Mouse (Mus musculus) layer of hippocampus, postnatal 25 days (tissue): ENCODE measurements at regions not wholly inside any gene's neighbourhood (a gene's known extent, or its start where the extent isn't known, plus 50 kb on each side); places are given as distances from the start of the nearest gene placed in this dataset.

Source experiments
- DNase-seq, 2 experiments: peaks; one replicate each; pipeline ENCODE4 v3.0.0; 2022; ENCODE audit warnings: mixed read lengths in 2 of 2, low spot score in 1 of 2; ENCODE audit errors: extremely low spot score in 1 of 2

DNA sequence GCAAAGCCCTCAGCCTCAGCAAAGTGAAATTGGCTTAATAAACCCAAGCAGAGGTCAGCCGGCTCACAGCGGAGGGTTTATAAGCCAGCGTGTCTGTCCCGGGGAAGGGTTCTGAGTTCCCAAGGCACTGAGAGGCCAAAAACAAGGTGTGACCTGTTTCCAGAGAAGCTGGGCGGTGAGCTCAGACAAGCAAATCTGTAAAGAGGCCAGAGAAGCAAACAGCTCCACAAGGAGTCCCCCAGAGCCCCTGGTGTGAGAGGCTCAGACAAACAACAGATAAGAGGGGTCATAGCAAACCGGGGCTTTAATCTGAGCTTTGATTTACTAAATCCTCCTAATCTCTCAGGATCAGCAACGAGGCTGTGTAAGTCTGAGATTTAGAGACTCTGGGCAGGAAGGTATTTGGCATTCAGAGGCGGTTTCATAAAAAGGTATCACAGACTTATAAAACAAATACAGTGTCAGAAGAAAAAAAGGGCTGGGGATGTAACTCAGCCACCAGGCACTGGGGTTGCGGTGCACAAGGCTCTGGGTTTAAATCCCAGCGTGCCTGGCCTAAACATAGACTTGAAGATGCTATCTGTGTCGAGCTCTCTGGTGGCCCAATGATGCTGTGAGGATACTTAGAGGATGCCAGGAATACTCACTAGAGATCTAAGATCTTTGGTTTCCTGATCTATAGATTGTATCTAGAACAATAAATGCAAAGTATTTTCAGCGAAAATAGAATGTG is 67.8 kb upstream of the Glrp1 start:
- no peak for DNase-seq

- DNase-seq, result no peak
Measured at GRCm38 (mm10) chr1:88575917-88576669, 66.2 kb upstream of the Glrp1 start.

DNA sequence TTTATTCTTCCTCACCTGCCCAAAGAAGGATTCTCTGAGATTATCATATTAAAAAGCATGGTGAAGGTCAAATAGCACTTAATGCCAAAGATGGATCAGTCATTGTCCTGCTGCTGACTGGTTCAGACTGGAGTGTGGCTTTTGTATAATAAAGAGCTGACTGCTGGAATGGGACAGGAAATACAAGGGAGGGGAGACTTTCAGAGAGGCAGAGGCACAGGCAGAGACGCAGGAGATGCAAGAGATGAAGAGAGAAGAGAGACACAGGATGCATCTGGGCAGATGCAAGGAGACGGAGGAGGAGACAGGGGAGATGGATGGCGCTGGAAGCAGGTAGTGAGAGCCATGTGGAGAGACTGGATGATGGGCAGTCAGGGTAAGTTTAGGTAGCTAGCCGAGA is 65.4 kb upstream of the Glrp1 start:
- no peak for DNase-seq

GRCm38 (mm10) chr1:88572161-88572560 is 62.3 kb upstream of the Glrp1 start:
- no peak for DNase-seq

GRCm38 (mm10) chr1:88568447-88569053 is 58.7 kb upstream of the Glrp1 start:
- DNase-seq, result no peak

DNA sequence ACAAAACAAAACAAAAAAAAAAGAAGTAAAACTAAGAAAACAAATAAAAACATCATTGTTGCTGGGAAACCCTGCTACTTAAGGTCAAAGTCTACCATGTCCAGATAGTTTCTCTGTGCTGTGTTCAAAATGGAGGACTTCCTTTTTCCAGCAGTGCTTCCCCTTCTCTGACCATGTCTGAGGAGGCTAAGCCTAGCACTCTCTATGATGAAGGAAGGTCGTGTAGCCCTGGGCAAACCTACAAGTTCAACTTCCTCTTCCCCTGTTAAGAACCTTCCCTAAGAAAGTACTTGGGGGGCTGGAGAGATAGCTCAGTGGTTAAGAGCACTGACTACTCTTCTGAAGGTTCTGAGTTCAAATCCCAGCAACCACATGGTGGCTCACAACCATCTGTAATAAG is 57.3 kb upstream of the Glrp1 start:
- no peak for DNase-seq

DNA sequence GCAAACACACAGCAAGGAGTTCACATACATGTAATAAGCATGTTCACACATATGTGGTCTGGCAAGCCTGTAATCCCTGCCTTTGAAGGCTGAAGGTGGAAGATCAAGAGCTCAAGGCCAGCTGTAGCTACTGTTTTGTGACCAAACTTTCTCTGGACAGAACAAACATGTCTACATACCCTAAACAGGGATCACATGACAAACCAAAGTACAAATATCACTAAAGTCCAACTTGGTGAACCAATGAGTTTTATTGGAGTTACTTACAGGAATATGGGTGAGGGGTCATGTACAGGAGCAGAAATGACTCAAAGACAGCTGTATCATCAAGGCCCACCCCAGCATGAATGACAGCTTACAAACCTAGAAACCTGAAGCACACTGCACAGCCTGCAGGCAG is 56.6 kb upstream of the Glrp1 start:
- DNase-seq, result no peak

GRCm38 (mm10) chr1:88564825-88565224 is 55.0 kb upstream of the Glrp1 start:
- no peak for DNase-seq

DNA sequence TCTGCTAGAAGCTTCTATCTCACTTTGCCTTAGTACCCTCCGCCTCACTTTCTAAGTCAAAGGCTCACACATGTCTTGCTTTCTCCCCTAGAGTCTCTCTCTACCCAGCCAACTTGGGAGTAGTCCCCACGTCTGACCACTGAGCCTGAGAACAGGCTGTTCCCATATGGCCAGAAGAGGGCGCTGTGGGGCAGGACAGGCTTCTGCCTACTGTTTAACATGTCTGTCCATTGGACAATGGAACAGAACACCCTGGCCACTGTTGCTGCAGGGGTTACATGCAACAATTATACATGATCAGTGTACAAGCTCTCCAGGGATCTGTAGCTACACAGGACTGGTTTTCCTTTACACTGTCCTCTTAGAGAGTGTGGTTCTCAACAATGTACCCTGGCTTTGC is 52.5 kb upstream of the Glrp1 start:
- DNase-seq, result peak; percentile 68 to 93

GRCm38 (mm10) chr1:88560771-88561170 is 50.9 kb upstream of the Glrp1 start:
- no peak for DNase-seq
